Mouse (Mus musculus): ENCODE measurements around the gene Pfkp. TPM values are rescaled to one million over a fixed set of nuclear protein-coding genes. Genes with fewer than 3 reads are reported as not detected.

Pfkp gene
- polyA plus RNA-seq, 1 experiment from 2014 or later: 75.7 TPM

DNA sequence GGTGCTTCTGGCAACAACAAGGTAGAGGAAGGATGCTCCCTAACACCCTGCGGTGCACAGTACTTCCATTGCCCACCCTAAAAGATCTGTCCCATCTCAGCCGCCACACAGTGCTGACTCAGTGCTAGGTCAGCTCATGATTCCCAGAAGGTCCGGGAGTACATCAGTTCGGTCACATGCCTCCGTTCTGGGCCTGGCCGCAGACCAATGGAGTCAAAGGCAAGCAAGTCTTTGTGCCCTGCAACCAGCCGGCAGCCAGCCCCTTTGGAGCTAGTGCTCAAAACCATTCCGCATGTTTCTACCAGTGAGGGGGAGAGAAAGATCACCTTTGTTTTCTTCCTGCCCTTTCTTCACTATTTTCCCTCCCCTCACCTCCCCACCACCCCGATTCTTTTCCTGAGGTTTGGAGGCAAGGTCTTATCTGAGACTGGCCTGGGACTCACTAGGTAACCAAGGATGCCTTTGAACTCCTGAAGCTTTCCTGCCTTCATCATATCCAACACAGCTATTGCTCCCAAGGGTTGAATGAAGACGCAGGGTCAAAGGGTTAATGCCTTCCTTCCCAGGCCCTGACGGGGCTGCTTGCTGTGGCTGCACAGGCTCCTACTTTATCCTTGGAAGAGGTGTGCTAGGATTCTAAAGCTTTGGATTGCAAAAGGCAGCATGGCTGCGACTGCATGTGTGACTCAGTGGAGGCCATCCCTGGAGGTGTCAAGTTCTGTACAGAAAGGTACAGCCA lies 16.6 kb downstream of the Pfkp start:
- Histone ChIP-seq H3K4me2 (replicated peaks; ENCODE audit: low read depth) (peak overlapping the region; percentile 14; the same call in 1 of the 2 replicates), H3K9ac (ENCODE audit: low read depth, low read length) (no peak overlapping the region), H3K4me1 (replicated peaks; ENCODE audit: control insufficient read depth, insufficient read depth, low read length) (0 out of 2 replicates have a peak, but pooled peaks cover 11% of the 10 kb centered on the region), H3K27ac (ENCODE audit: low read depth, low read length) (peak overlapping the region; percentile 73), H3K27me3 (replicated peaks; ENCODE audit: control insufficient read depth, insufficient read depth, low read length) (no peaks in the 10 kb centered on the region), H3K36me3 (ENCODE audit: control insufficient read depth, insufficient read depth) (peaks cover 8% of the 10 kb centered on the region; the same call in 1 of the 2 replicates), H3K4me3 (ENCODE audit: low read depth, low read length) (no peak overlapping the region), H3K9me3 (ENCODE audit: control insufficient read depth) (no peaks in the 10 kb centered on the region)
- ATAC-seq: no peak
- 63% methylated on average over 12 of the region's 12 CpGs for WGBS
- TF ChIP-seq CTCF (IDR thresholded peaks at IDR 0.05; ENCODE audit: low read depth): no peak

DNA sequence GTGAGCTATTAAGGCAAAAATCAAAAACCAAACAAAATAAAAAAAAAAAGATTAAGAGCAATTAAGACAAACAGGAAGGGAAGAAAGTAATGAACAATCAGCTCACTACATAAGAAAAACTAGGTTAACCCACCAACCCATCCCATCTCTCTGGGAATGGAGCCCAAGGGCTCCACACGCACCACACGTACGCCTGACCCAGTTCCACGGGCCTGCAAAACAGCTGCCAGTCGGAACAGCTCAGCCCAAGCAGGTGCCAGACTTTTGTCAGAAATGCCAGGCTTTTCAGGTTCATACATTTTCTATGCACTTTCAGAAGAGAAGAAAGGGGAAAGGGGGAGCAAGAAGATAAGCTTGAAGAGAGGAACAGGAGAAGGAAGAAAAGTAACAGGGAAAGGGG lies 17.9 kb downstream of the Pfkp start:
- no peak overlapping the region for H3K27ac ChIP-seq (ENCODE audit: low read depth, low read length)
- TF ChIP-seq CTCF (IDR thresholded peaks at IDR 0.05; ENCODE audit: low read depth): no peak

DNA sequence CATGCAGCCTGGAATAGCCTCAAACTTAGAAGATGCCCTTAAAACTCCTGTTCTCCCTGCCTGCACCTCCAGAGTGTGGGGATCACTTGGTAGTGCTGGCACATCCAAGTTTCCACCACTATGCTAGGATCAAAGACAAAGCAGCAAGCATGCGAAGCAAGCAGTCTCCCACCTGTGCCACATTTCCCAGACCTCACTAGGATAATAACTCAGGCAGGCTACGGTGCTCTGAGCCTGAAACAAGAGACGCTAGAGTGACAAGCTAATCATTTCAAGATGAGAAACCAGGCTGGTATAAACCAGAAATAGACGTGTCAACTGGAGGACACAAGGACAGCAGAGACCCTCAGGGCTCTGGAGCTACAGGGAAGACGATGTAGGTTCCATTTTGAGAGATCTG lies 18.6 kb downstream of the Pfkp start:
- 78% methylated on average over 5 of the region's 5 CpGs for WGBS
- H3K4me2 ChIP-seq (replicated peaks; ENCODE audit: low read depth): no peak overlapping the region
- H3K27me3 ChIP-seq (replicated peaks; ENCODE audit: control insufficient read depth, insufficient read depth, low read length): no peaks in the 10 kb centered on the region
- TF ChIP-seq CTCF (IDR thresholded peaks at IDR 0.05; ENCODE audit: low read depth): no peak
- no peak overlapping the region for H3K4me3 ChIP-seq (ENCODE audit: low read depth, low read length)
- H3K9ac ChIP-seq (ENCODE audit: low read depth, low read length): no peak overlapping the region
- 0 out of 2 replicates have a peak, but pooled peaks cover 8% of the 10 kb centered on the region for H3K4me1 ChIP-seq (replicated peaks; ENCODE audit: control insufficient read depth, insufficient read depth, low read length)
- no peak for ATAC-seq
- H3K9me3 ChIP-seq (ENCODE audit: control insufficient read depth): no peaks in the 10 kb centered on the region
- no peak overlapping the region for H3K27ac ChIP-seq (ENCODE audit: low read depth, low read length)
- H3K36me3 ChIP-seq (ENCODE audit: control insufficient read depth, insufficient read depth): peaks cover 8% of the 10 kb centered on the region; the same call in 1 of the 2 replicates

More for the DNA sequence above, 17.9 kb downstream of the Pfkp start:
- 0 out of 2 replicates have a peak, but pooled peaks cover 8% of the 10 kb centered on the region for H3K4me1 ChIP-seq (replicated peaks; ENCODE audit: control insufficient read depth, insufficient read depth, low read length)
- no peak overlapping the region for H3K9ac ChIP-seq (ENCODE audit: low read depth, low read length)
- no peaks in the 10 kb centered on the region for H3K27me3 ChIP-seq (replicated peaks; ENCODE audit: control insufficient read depth, insufficient read depth, low read length)
- WGBS: 94% methylated on average over 5 of the region's 5 CpGs
- no peaks in the 10 kb centered on the region for H3K9me3 ChIP-seq (ENCODE audit: control insufficient read depth)
- H3K4me3 ChIP-seq (ENCODE audit: low read depth, low read length): no peak overlapping the region
- no peak overlapping the region for H3K4me2 ChIP-seq (replicated peaks; ENCODE audit: low read depth)
- peaks cover 8% of the 10 kb centered on the region; the same call in 1 of the 2 replicates for H3K36me3 ChIP-seq (ENCODE audit: control insufficient read depth, insufficient read depth)
- ATAC-seq: no peak

DNA sequence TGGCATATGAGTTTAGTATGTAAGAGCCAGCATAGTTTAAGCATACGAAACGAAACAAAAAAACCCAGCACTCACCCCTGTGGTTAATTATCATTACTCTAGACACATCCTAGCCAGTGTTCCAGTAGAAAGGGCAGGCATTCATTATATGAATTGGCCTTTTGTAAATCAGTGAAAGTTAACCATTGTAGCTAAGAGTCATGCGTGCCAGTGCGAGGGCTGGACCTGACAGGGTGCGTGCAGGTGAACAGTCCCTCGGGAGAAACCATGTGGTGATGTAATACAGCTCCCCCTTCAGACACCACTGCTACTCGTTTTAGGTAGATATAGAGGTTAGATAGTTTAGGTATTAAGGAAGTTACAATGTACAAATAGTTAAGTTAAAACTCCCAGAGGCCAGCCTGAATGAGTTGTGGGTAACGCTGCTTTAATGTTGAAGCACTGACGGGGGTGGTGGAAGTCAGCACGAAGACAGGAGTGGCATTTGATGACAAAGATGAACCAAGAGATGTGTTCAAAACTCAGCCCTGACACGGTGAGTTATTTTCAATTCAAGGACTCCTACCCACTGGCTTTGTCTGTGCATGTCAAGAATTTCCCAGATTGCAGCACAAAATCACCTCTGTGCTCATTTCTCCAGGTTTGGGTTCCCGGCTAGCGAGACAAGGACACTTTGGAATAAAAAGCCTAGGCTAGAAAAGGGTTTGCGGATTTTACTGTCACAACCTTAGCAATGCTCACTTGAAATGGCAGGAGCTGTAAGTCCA lies 19.4 kb downstream of the Pfkp start:
- no peak for TF ChIP-seq CTCF (IDR thresholded peaks at IDR 0.05; ENCODE audit: low read depth)
- Histone ChIP-seq H3K4me1 (replicated peaks; ENCODE audit: control insufficient read depth, insufficient read depth, low read length) (0 out of 2 replicates have a peak, but pooled peaks cover 8% of the 10 kb centered on the region), H3K27ac (ENCODE audit: low read depth, low read length) (no peak overlapping the region), H3K4me2 (replicated peaks; ENCODE audit: low read depth) (no peak overlapping the region), H3K9ac (ENCODE audit: low read depth, low read length) (no peak overlapping the region), H3K27me3 (replicated peaks; ENCODE audit: control insufficient read depth, insufficient read depth, low read length) (no peaks in the 10 kb centered on the region), H3K9me3 (ENCODE audit: control insufficient read depth) (no peaks in the 10 kb centered on the region), H3K36me3 (ENCODE audit: control insufficient read depth, insufficient read depth) (peaks cover 4% of the 10 kb centered on the region; the same call in 1 of the 2 replicates), H3K4me3 (ENCODE audit: low read depth, low read length) (no peak overlapping the region)
- ATAC-seq: no peak
- WGBS: 79% methylated on average over 14 of the region's 14 CpGs

DNA sequence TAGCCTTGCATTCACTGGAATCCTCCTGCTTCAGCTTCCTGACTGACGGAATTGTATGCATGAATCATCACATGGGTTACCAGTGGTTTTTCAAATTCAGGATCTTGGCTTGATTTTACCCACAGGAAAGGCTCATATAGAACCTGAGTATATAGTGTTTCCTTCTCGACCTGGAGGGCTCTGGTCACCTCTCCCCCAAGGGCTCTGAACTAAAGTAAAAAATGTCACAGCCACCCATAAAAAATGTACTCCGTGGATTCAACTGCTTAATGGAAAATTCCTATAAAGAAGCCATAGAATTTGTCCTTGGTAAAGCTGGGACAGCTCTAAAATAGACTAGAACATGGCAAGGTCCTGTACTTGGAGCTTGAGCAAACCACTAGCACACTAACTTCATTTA lies 20.3 kb downstream of the Pfkp start:
- Histone ChIP-seq H3K4me2 (replicated peaks; ENCODE audit: low read depth) (no peak overlapping the region), H3K4me3 (ENCODE audit: low read depth, low read length) (no peak overlapping the region), H3K4me1 (replicated peaks; ENCODE audit: control insufficient read depth, insufficient read depth, low read length) (no peaks in the 10 kb centered on the region), H3K27me3 (replicated peaks; ENCODE audit: control insufficient read depth, insufficient read depth, low read length) (no peaks in the 10 kb centered on the region), H3K9ac (ENCODE audit: low read depth, low read length) (no peak overlapping the region), H3K27ac (ENCODE audit: low read depth, low read length) (no peak overlapping the region), H3K36me3 (ENCODE audit: control insufficient read depth, insufficient read depth) (0 out of 2 replicates have a peak, but pooled peaks cover 3% of the 10 kb centered on the region), H3K9me3 (ENCODE audit: control insufficient read depth) (no peaks in the 10 kb centered on the region)
- ATAC-seq: no peak
- no peak for TF ChIP-seq CTCF (IDR thresholded peaks at IDR 0.05; ENCODE audit: low read depth)
- 87% methylated on average over 3 of the region's 3 CpGs for WGBS

DNA sequence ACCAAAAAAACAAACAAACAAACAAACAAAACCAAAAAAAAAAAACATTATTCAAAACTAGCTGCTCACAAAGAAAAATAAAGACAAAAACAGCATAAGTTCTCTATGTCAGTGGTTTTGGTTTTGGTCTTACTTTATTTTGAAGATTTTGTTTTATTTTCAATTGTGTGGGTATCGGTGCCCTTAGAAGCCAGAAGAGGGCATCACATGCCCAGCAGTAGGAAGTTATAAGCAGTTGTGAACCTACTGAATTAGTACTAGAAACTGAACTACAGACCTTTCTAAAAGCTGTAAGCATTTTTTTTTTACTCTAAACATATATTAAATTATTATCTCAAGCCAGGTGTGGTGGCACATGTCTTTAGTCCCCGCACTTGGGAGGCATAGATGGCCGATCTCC lies 21.2 kb downstream of the Pfkp start:
- Histone ChIP-seq H3K27me3 (replicated peaks; ENCODE audit: control insufficient read depth, insufficient read depth, low read length) (no peaks in the 10 kb centered on the region), H3K9me3 (ENCODE audit: control insufficient read depth) (no peaks in the 10 kb centered on the region), H3K4me3 (ENCODE audit: low read depth, low read length) (no peak overlapping the region), H3K4me2 (replicated peaks; ENCODE audit: low read depth) (no peak overlapping the region), H3K9ac (ENCODE audit: low read depth, low read length) (no peak overlapping the region), H3K36me3 (ENCODE audit: control insufficient read depth, insufficient read depth) (0 out of 2 replicates have a peak, but pooled peaks cover 6% of the 10 kb centered on the region), H3K4me1 (replicated peaks; ENCODE audit: control insufficient read depth, insufficient read depth, low read length) (no peaks in the 10 kb centered on the region), H3K27ac (ENCODE audit: low read depth, low read length) (no peak overlapping the region)
- TF ChIP-seq CTCF (IDR thresholded peaks at IDR 0.05; ENCODE audit: low read depth): peak; percentile 64
- no peak for ATAC-seq
- 89% methylated on average over 3 of the region's 3 CpGs for WGBS
